Mouse (Mus musculus) colon, adult 2 months (tissue): Measurements from ENCODE around the gene Vasn. TPM values are rescaled to one million over a fixed set of nuclear protein-coding genes. Genes with fewer than 3 reads are reported as not detected.

Experiments used
- polyA plus RNA-seq: library from polyadenylated mRNA; depleted of rRNA; stranded (reverse); fragments of >200 nt; gene quantifications from 2 replicates; pipeline ENCODE4 v1.2.3, GENCODE M21; 2012; rRNA removed

Gene Vasn
- polyA plus RNA-seq, result 19.5 and 20.6 TPM in 2 replicates

GRCm38 (mm10) chr16:4639831-4640237, at the start of gene Vasn, which contains the start of gene Dnaja3:
Gene Vasn, plus strand, starts transcription at chr16:4639941.
Gene Dnaja3, plus strand, starts transcription at chr16:4639989.

GRCm38 (mm10) chr16:4593971-4594813, 45.5 kb upstream of the Vasn start, which contains the start of gene Glis2:
Gene Glis2, plus strand, starts transcription at chr16:4594713.

GRCm38 (mm10) chr16:4624481-4625110, 15.1 kb upstream of the Vasn start, which contains the start of gene Pam16:
Gene Pam16, minus strand, starts transcription at chr16:4624988.

GRCm38 (mm10) chr16:4679121-4680018, 39.6 kb downstream of the Vasn start, which contains the start of gene Coro7:
Gene Coro7, minus strand, starts transcription at chr16:4679777.

Other genes with a start within 250 kb of the Vasn start
- 8.3 and 11.4 TPM in 2 replicates for gene Adcy9, start 219.4 kb upstream of the Vasn start, polyA plus RNA-seq
- gene Srl, start 98.1 kb upstream of the Vasn start, polyA plus RNA-seq, result 1.6 and 1.9 TPM in 2 replicates
- gene Tfap4, start 80.1 kb upstream of the Vasn start, polyA plus RNA-seq, result 10.6 and 11.7 TPM in 2 replicates
- 18.3 and 19.0 TPM in 2 replicates for gene Glis2, start 45.2 kb upstream of the Vasn start, polyA plus RNA-seq
- gene Pam16, start 15.0 kb upstream of the Vasn start, polyA plus RNA-seq, result 17.5 and 20.2 TPM in 2 replicates
- gene Dnaja3, start within 50 bp of the Vasn start, polyA plus RNA-seq, result 20.0 and 21.0 TPM in 2 replicates
- gene Coro7, start 39.8 kb downstream of the Vasn start, polyA plus RNA-seq, result 52.6 and 56.6 TPM in 2 replicates
- gene Nmral1, start 79.4 kb downstream of the Vasn start, polyA plus RNA-seq, result 5.5 and 5.8 TPM in 2 replicates
- gene Hmox2, start 86.4 kb downstream of the Vasn start, polyA plus RNA-seq, result 13.3 and 16.3 TPM in 2 replicates
- 58.9 and 69.7 TPM in 2 replicates for gene Cdip1, start 150.4 kb downstream of the Vasn start, polyA plus RNA-seq
- gene 4930562C15Rik, start 195.5 kb downstream of the Vasn start, polyA plus RNA-seq, result not detected in 2 replicates
- gene Ubald1, start 240.4 kb downstream of the Vasn start, polyA plus RNA-seq, result 50.0 and 54.2 TPM in 2 replicates
- 150 and 154 TPM in 2 replicates for gene Mgrn1, start 246.3 kb downstream of the Vasn start, polyA plus RNA-seq